Mouse (Mus musculus) liver, adult 2 months (tissue): Measurements from ENCODE around the gene Cdhr4. TPM values are rescaled to one million over a fixed set of nuclear protein-coding genes. Genes with fewer than 3 reads are reported as not detected.

ENCODE experiments used
- DNase-seq: peaks from one replicate; pipeline ENCODE4 v3.0.0-alpha.2; 2011; ENCODE audit warnings: low read depth, low spot score; ENCODE audit errors: extremely low read depth
- H3K27ac ChIP-seq: fragments of 200-500 bp; replicated peaks from 2 replicates; pipeline ENCODE4 v1.5.1; 2012; ENCODE audit warnings: low read depth, mild to moderate bottlenecking, control low read depth, inconsistent platforms, low read length; ENCODE audit not compliant: insufficient read depth
- H3K27me3 ChIP-seq: fragments of 200-500 bp; 2 replicates; pipeline ENCODE4 v1.6.1; 2012; ENCODE audit warnings: mild to moderate bottlenecking, moderate library complexity, low read length, inconsistent platforms; ENCODE audit not compliant: control insufficient read depth, insufficient read depth
- H3K36me3 ChIP-seq: fragments of 200-500 bp; 2 replicates; pipeline ENCODE4 v1.6.1; 2012; ENCODE audit warnings: low read length, inconsistent platforms; ENCODE audit not compliant: control insufficient read depth, insufficient read depth
- H3K4me1 ChIP-seq: fragments of 200-500 bp; 2 replicates; pipeline ENCODE4 v1.6.1; 2011; ENCODE audit warnings: low read length; ENCODE audit not compliant: control insufficient read depth, insufficient read depth
- H3K4me3 ChIP-seq: fragments of 200-500 bp; 2 replicates; pipeline ENCODE4 v1.5.1; 2011; ENCODE audit warnings: low read depth, mild to moderate bottlenecking, control low read depth, low read length, moderate library complexity; ENCODE audit not compliant: insufficient read depth
- H3K79me2 ChIP-seq: fragments of 200-500 bp; 2 replicates; pipeline ENCODE4 v1.6.1; 2012; ENCODE audit warnings: inconsistent platforms, mild to moderate bottlenecking, low read length, moderate library complexity; ENCODE audit not compliant: control insufficient read depth, insufficient read depth
- H3K9ac ChIP-seq: fragments of 200-500 bp; 2 replicates; pipeline ENCODE4 v1.6.1; 2012; ENCODE audit warnings: low read depth, mild to moderate bottlenecking, control low read depth, inconsistent platforms, low read length
- CTCF ChIP-seq: fragments of 200-500 bp; IDR thresholded peaks from 2 replicates; pipeline ENCODE4 v1.5.1; 2011; ENCODE audit warnings: low read depth, low read length, control low read depth
- POLR2A ChIP-seq: fragments of 200-500 bp; IDR thresholded peaks from 2 replicates; pipeline ENCODE4 v1.6.1; 2011; ENCODE audit warnings: low read length, control low read depth; ENCODE audit not compliant: insufficient read depth; ENCODE audit errors: extremely low read depth
- WGBS: fragments of 180-500 bp; shearing (Covaris S2); methylation state at CpG from one replicate; pipeline ENCODE4 v1.1.7; 2018; 5-methylcytosine and 5-hydroxymethylcytosine counted together
- polyA plus RNA-seq: library from polyadenylated mRNA; depleted of rRNA; stranded (reverse); fragments of >200 nt; gene quantifications from 2 replicates; pipeline ENCODE4 v1.2.3, GENCODE M21; 2012; rRNA removed
- total RNA-seq: library from RNA; depleted of rRNA; stranded (reverse); fragments of >200 nt; gene quantifications from 2 replicates; pipeline ENCODE4 v1.2.3, GENCODE M21; 2014; rRNA removed

The Cdhr4 gene
- not detected in 2 replicates for total RNA-seq
- polyA plus RNA-seq: 0.19 and 0.44 TPM in 2 replicates

DNA sequence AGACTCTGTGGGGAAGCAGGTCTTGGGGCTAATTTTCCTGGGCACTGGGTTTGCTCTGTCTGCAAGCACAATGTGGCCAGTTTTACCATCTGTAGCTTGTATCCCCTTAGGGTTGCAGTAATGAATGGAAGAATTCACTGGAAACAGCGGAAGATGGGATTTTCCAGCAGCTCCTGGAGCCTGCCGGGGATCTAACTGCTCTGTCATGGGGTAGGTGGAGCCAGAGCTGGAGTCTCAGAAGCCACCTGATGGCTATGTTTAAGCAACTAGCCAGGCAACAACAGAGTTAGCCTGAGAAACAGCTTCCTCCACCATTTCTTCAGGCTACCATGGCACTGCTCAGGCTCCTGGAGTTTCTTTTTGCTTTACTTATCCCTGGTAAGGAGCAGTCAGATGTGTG, at the start of gene Cdhr4:
Gene Cdhr4, plus strand, starts transcription at position 301 of the 400 bp plus-strand sequence.
- DNase-seq: no peak
- Histone ChIP-seq H3K27ac (no peak within 1 kb of the TSS), H3K36me3 (no peaks in the 10 kb centered on the region), H3K27me3 (no peaks in the 10 kb centered on the region), H3K4me1 (no peaks in the 10 kb centered on the region), H3K79me2 (no peaks in the 10 kb centered on the region), H3K4me3 (no peak within 1 kb of the TSS), H3K9ac (no peak within 1 kb of the TSS)
- TF ChIP-seq CTCF (no peak), POLR2A (no peak)
- 98% methylated on average over 2 of the region's 2 CpGs for WGBS

DNA sequence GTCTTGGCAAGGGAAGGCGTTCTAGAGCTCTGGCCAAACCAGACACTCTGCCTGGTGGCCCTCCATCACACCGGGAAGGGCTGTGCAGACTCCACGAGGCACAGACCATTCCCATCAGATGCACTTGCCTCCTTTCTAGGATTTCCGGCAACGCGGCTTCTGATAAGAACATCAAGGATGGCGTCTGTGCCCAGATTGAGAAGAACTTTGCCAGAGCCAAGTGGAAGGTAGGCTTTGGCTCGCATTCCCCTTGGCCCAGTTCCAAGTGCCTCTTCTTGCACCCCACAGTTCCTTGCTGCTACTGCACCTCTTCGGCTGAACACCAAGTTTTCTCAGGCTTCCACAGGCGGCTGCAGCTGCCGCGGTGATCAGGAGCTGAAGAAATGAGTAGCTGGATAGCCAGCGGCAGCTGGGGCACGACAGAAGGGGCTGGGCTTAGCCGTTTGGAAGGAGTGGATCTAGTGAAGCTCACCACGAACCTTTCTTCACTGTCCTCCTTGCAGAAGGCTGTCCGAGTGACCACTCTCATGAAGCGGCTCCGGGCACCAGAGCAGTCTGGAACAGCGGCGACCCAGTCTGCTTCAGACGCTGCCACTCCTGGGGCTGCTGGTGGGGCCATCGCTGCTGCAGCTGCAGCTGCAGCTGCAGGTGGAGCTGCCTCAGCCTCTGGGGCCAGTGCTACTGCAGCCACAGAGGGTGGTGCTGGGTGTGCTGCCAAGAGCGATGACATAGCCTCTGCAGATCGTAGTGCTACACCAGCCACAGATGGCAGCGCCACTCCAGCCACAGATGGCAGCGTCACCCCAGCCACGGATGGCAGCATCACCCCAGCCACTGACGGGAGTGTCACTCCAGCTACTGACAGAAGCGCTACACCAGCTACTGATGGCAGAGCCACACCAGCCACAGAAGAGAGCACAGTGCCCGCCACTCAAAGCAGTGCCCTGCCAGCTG, 44.8 kb upstream of the Cdhr4 start:
- Histone ChIP-seq H3K4me1 (no peaks in the 10 kb centered on the region), H3K9ac (no peak overlapping the region), H3K4me3 (no peak overlapping the region), H3K36me3 (no peaks in the 10 kb centered on the region), H3K79me2 (no peaks in the 10 kb centered on the region), H3K27ac (no peak overlapping the region), H3K27me3 (no peaks in the 10 kb centered on the region)
- 88% methylated on average over 31 of the region's 31 CpGs for WGBS
- no peak for DNase-seq
- TF ChIP-seq CTCF (no peak), POLR2A (no peak)

DNA sequence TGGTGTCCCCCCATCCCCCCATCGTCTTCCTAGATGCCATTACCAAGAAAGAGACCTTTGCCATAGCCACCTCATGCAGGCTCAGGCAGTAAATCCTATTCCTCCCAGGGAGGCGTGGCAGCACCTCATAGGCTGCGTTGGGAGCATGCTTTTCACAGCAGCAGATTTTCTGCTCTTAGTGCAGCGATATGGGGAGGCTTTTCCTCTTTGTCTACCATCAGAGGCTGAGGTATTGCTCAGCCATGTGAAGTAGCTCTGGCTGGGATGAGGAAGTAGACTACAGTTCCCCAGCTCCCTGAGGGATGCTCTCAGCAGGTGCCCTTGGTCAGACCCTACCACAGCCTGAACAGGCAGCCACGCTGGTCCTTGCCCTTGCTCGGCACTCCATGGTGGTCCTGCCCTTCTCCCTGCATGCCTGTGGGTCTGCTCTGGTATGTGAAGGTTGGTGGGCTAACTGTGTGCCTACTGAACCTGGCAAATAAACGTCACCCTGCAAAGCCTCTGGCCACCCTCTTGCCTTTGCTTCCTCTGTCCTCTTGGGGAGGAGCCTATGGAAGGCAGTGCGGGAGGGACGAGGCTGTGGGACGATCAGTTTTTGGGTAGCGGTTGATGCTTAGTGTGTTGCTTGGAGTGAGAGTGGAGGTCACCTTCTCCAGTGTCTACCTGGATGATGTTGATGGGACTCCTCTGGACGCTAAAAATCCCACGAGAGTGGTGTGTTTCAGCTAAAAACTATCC, 42.9 kb upstream of the Cdhr4 start:
- no peak overlapping the region for H3K4me3 ChIP-seq
- TF ChIP-seq CTCF (no peak), POLR2A (no peak)
- 86% methylated on average over 13 of the region's 13 CpGs for WGBS
- no peak overlapping the region for H3K27ac ChIP-seq
- no peaks in the 10 kb centered on the region for H3K4me1 ChIP-seq
- H3K9ac ChIP-seq: no peak overlapping the region
- no peak for DNase-seq
- no peaks in the 10 kb centered on the region for H3K79me2 ChIP-seq
- H3K27me3 ChIP-seq: no peaks in the 10 kb centered on the region
- H3K36me3 ChIP-seq: no peaks in the 10 kb centered on the region

- H3K9ac ChIP-seq: peak within 1 kb of the TSS; percentile 91
- WGBS: 90% methylated on average over 10 of the region's 10 CpGs
- H3K36me3 ChIP-seq: no peaks in the 10 kb centered on the region
Observed at GRCm38 (mm10) chr9:107949922-107950235, 42.4 kb upstream of the Cdhr4 start, which contains the start of gene Traip. Gene Traip (plus strand): TSS chr9:107950136.

DNA sequence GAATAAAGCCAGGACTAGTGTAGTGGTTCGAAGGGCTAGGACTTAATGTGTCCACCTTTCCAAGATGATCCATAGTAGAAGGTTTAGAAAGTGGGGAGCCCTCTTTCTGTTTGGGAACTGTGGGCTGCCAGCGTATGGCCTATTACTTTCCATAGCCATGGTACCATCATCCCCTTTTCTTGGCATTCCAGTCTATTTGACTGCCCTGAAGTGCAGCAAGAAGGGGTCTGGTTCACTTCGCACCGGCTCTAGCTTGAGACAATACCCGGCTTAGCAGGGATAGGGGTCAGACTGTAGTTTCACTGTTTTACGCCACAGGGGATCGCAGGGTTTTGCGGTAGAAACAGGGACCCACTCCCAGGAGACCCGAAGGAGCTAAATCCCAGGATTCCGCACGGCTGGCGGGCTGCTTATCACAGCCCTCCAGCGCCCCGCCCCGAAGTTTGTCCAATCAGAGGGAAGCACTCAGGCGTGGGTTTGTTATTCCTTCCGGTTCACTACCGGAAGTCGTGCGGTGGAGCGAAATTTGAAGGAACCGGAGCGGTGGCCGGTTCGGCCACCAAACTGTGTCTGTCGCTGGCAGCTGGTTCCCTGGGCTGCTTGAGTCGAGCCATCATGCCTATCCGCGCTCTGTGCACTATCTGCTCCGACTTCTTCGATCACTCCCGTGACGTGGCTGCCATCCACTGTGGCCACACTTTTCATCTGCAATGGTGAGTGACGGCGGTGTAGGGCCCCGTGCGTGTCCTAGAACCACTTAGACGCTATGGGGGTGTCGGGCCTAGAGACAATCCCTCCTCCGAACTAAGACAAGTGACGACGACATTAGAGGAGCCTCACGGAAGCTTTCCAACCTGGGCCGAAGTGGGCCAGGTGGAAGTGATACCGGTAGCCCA, 41.6 kb upstream of the Cdhr4 start:
- 8% methylated on average over 45 of the region's 45 CpGs for WGBS
- Histone ChIP-seq H3K36me3 (no peaks in the 10 kb centered on the region), H3K9ac (peak overlapping the region; percentile 91), H3K27me3 (no peaks in the 10 kb centered on the region), H3K27ac (peak overlapping the region; percentile 89), H3K79me2 (no peaks in the 10 kb centered on the region), H3K4me3 (peak overlapping the region; percentile 81), H3K4me1 (no peaks in the 10 kb centered on the region)
- TF ChIP-seq CTCF (no peak), POLR2A (peak; percentile 51; the same call in 1 of the 2 replicates)
- peak; percentile 69 for DNase-seq

More at GRCm38 (mm10) chr9:107949922-107950235, 42.4 kb upstream of the Cdhr4 start, which contains the start of gene Traip:
- Histone ChIP-seq H3K79me2 (no peaks in the 10 kb centered on the region), H3K27ac (peak within 1 kb of the TSS; percentile 89), H3K4me1 (no peaks in the 10 kb centered on the region), H3K27me3 (no peaks in the 10 kb centered on the region), H3K4me3 (peak within 1 kb of the TSS; percentile 81)
- no peak for DNase-seq
- no peak for TF ChIP-seq CTCF
